Mouse (Mus musculus) forelimb bud, embryonic 11.5 days (tissue): ENCODE results near the gene Zfp709.
"Not testable (repeated sequence)": the region's sequence is repeated elsewhere in the genome, so short reads cannot be mapped to it uniquely, and the experiment has no call there.

ENCODE experiments used
- DNase-seq: peaks from one replicate; pipeline ENCODE4 v3.0.0-alpha.2; 2012; ENCODE audit warnings: low read depth, low spot score

Zfp709 gene

GRCm38 (mm10) chr8:71881618-71882274, at the start of gene Zfp709:
TSS of gene Zfp709 (plus strand) at chr8:71882019.
- DNase-seq: peak; percentile 29

- not testable (repeated sequence) for DNase-seq
These were observed 43.6 kb upstream of the Zfp709 start for GRCm38 (mm10) chr8:71838207-71838606.

- DNase-seq: not testable (repeated sequence)
These were observed 40.5 kb upstream of the Zfp709 start for GRCm38 (mm10) chr8:71841201-71841817.

- DNase-seq: not testable (repeated sequence)
These were observed 39.3 kb upstream of the Zfp709 start for GRCm38 (mm10) chr8:71842476-71842875.

GRCm38 (mm10) chr8:71844453-71844852, 37.4 kb upstream of the Zfp709 start:
- not testable (repeated sequence) for DNase-seq

GRCm38 (mm10) chr8:71845993-71846483, 35.8 kb upstream of the Zfp709 start:
- DNase-seq: not testable (repeated sequence)

GRCm38 (mm10) chr8:71846745-71847144, 35.1 kb upstream of the Zfp709 start:
- DNase-seq: not testable (repeated sequence)

GRCm38 (mm10) chr8:71851014-71851413, 30.8 kb upstream of the Zfp709 start:
- not testable (repeated sequence) for DNase-seq

- DNase-seq: not testable (repeated sequence)
These were observed 28.5 kb upstream of the Zfp709 start for GRCm38 (mm10) chr8:71853360-71853759.

- DNase-seq: not testable (repeated sequence)
These were observed 25.0 kb upstream of the Zfp709 start for GRCm38 (mm10) chr8:71856630-71857328.

GRCm38 (mm10) chr8:71857364-71857763, 24.5 kb upstream of the Zfp709 start:
- not testable (repeated sequence) for DNase-seq

GRCm38 (mm10) chr8:71861551-71861950, 20.3 kb upstream of the Zfp709 start:
- not testable (repeated sequence) for DNase-seq

GRCm38 (mm10) chr8:71862038-71862437, 19.8 kb upstream of the Zfp709 start:
- DNase-seq: not testable (repeated sequence)

- DNase-seq: not testable (repeated sequence)
These were observed 18.8 kb downstream of the Zfp709 start for GRCm38 (mm10) chr8:71900666-71901065.

- DNase-seq: not testable (repeated sequence)
These were observed 21.3 kb downstream of the Zfp709 start for GRCm38 (mm10) chr8:71903084-71903483.

- DNase-seq: no peak
These were observed 25.0 kb downstream of the Zfp709 start for GRCm38 (mm10) chr8:71906809-71907208.

GRCm38 (mm10) chr8:71907798-71908257, 26.0 kb downstream of the Zfp709 start:
- no peak for DNase-seq

GRCm38 (mm10) chr8:71908309-71909261, 26.8 kb downstream of the Zfp709 start, which contains the start of the genes Zfp882 and Zfp617:
TSS of gene Zfp882 (plus strand) at chr8:71908608.
TSS of gene Zfp617 (plus strand) at chr8:71908635.
- peak; percentile 84 for DNase-seq

GRCm38 (mm10) chr8:71912286-71912685, 30.5 kb downstream of the Zfp709 start:
- no peak for DNase-seq

- peak; percentile 94 for DNase-seq
These were observed 41.0 kb downstream of the Zfp709 start for GRCm38 (mm10) chr8:71922567-71923401.
